Mouse (Mus musculus): ENCODE data around the gene Tmem115.

Tmem115 gene

GRCm38 (mm10) chr9:107533791-107534407, at the start of gene Tmem115:
Gene Tmem115 (plus strand): TSS chr9:107533945.
- peak; percentile 92 to 96 for DNase-seq (ENCODE audit: low spot score in 2 of 2)

- DNase-seq (ENCODE audit: low spot score in 2 of 2): peak; percentile 14 to 21
Observed at GRCm38 (mm10) chr9:107484302-107484701, 49.4 kb upstream of the Tmem115 start.

GRCm38 (mm10) chr9:107484766-107485165, 49.0 kb upstream of the Tmem115 start:
- DNase-seq (ENCODE audit: low spot score in 2 of 2): no peak

- DNase-seq (ENCODE audit: low spot score in 2 of 2): no peak
Observed at GRCm38 (mm10) chr9:107486086-107486485, 47.7 kb upstream of the Tmem115 start.

- DNase-seq (ENCODE audit: low spot score in 2 of 2): no peak
Observed at GRCm38 (mm10) chr9:107486507-107487225, 47.1 kb upstream of the Tmem115 start.

GRCm38 (mm10) chr9:107490146-107490545, 43.6 kb upstream of the Tmem115 start:
- DNase-seq (ENCODE audit: low spot score in 2 of 2): no peak

- DNase-seq (ENCODE audit: low spot score in 2 of 2): no peak
Observed at GRCm38 (mm10) chr9:107490625-107491024, 43.1 kb upstream of the Tmem115 start.

- no peak for DNase-seq (ENCODE audit: low spot score in 2 of 2)
Observed at GRCm38 (mm10) chr9:107493511-107493910, 40.2 kb upstream of the Tmem115 start.

GRCm38 (mm10) chr9:107494238-107494637, 39.5 kb upstream of the Tmem115 start:
- DNase-seq (ENCODE audit: low spot score in 2 of 2): no peak

GRCm38 (mm10) chr9:107496359-107496758, 37.4 kb upstream of the Tmem115 start:
- no peak for DNase-seq (ENCODE audit: low spot score in 2 of 2)

- no peak for DNase-seq (ENCODE audit: low spot score in 2 of 2)
Observed at GRCm38 (mm10) chr9:107500708-107501286, 32.9 kb upstream of the Tmem115 start.

- DNase-seq (ENCODE audit: low spot score in 2 of 2): no peak
Observed at GRCm38 (mm10) chr9:107502131-107502846, 31.5 kb upstream of the Tmem115 start.

GRCm38 (mm10) chr9:107504662-107505537, 28.8 kb upstream of the Tmem115 start:
- DNase-seq (ENCODE audit: low spot score in 2 of 2): no peak

GRCm38 (mm10) chr9:107508266-107508665, 25.5 kb upstream of the Tmem115 start:
- DNase-seq (ENCODE audit: low spot score in 2 of 2): peak; percentile 47 to 62

- no peak for DNase-seq (ENCODE audit: low spot score in 2 of 2)
Observed at GRCm38 (mm10) chr9:107510384-107511100, 23.2 kb upstream of the Tmem115 start.

GRCm38 (mm10) chr9:107511436-107511835, 22.3 kb upstream of the Tmem115 start:
- DNase-seq (ENCODE audit: low spot score in 2 of 2): no peak

GRCm38 (mm10) chr9:107512326-107512725, 21.4 kb upstream of the Tmem115 start:
- DNase-seq (ENCODE audit: low spot score in 2 of 2): no peak

GRCm38 (mm10) chr9:107514303-107514955, 19.3 kb upstream of the Tmem115 start:
- peak; percentile 89 to 90 for DNase-seq (ENCODE audit: low spot score in 2 of 2)

- no peak for DNase-seq (ENCODE audit: low spot score in 2 of 2)
Observed at GRCm38 (mm10) chr9:107520331-107520730, 13.4 kb upstream of the Tmem115 start.

- no peak for DNase-seq (ENCODE audit: low spot score in 2 of 2)
Observed at GRCm38 (mm10) chr9:107521190-107521589, 12.6 kb upstream of the Tmem115 start.

All from frontal cortex, postnatal 36 days (tissue).